Comparison of ENCODE assay signal across 26 mouse cellular contexts in genomic region chr3:126732323-126732722, GRCm38 (mm10).
"Had no signal": no experiment of that assay in that cellular context is flagged by ENCODE, and none has a peak within 500 bp of the region (broad histone marks: within the 10 kb centered on the region; RNA-seq: fewer than 3 reads in every experiment).

No protein-coding gene starts in this region.

- H3K9me3 ChIP-seq: heart, embryonic 13.5 days; heart, embryonic 15.5 days; hindbrain, embryonic 12.5 days; kidney, embryonic 15.5 days; limb, embryonic 13.5 days; limb, embryonic 15.5 days; liver, embryonic 12.5 days had no signal

- H3K27ac ChIP-seq: heart, adult 2 months; heart, embryonic 13.5 days; heart, embryonic 15.5 days; hindbrain, embryonic 12.5 days; hindbrain, postnatal 0 days; kidney, embryonic 15.5 days; kidney, postnatal 0 days; limb, embryonic 13.5 days; limb, embryonic 15.5 days; liver, embryonic 12.5 days; liver, embryonic 14.5 days had no signal

- ATAC-seq: hindbrain, postnatal 0 days; intestine, embryonic 16.5 days; liver, embryonic 12.5 days had no signal

- H3K27me3 ChIP-seq: heart, embryonic 13.5 days; heart, embryonic 15.5 days; hindbrain, embryonic 12.5 days; kidney, embryonic 15.5 days; limb, embryonic 13.5 days; limb, embryonic 15.5 days; liver, embryonic 12.5 days had no signal

- DNase-seq: gastrocnemius, postnatal 14 days; gastrocnemius, postnatal 36 days; heart, adult 11 months; heart, adult 2 months; heart, postnatal 14 days; heart, postnatal 36 days; kidney, adult 11 months; kidney, adult 2 months; kidney, adult 9 months; kidney, postnatal 14 days; kidney, postnatal 36 days; layer of hippocampus, adult 9-11 months; layer of hippocampus, postnatal 36 days; left cerebral cortex, postnatal 4 days had no signal

- H3K36me3 ChIP-seq: heart, embryonic 15.5 days; hindbrain, embryonic 12.5 days; kidney, embryonic 15.5 days; limb, embryonic 13.5 days; limb, embryonic 15.5 days; liver, embryonic 12.5 days had no signal

- H3K4me2 ChIP-seq: heart, embryonic 11.5 days; heart, embryonic 13.5 days; heart, embryonic 15.5 days; hindbrain, embryonic 12.5 days; kidney, embryonic 15.5 days; limb, embryonic 13.5 days; limb, embryonic 15.5 days; liver, embryonic 12.5 days had no signal

- H3K4me3 ChIP-seq: heart, adult 2 months; heart, embryonic 13.5 days; heart, embryonic 15.5 days; hindbrain, embryonic 12.5 days; kidney, embryonic 15.5 days; limb, embryonic 13.5 days; limb, embryonic 15.5 days; liver, embryonic 12.5 days had no signal

- H3K9ac ChIP-seq: heart, embryonic 13.5 days; heart, embryonic 15.5 days; hindbrain, embryonic 12.5 days; kidney, embryonic 15.5 days; limb, embryonic 13.5 days; limb, embryonic 15.5 days; liver, embryonic 12.5 days; liver, embryonic 14.5 days had no signal

- H3K4me1 ChIP-seq: hindbrain, embryonic 12.5 days; kidney, embryonic 15.5 days; limb, embryonic 15.5 days; liver, embryonic 12.5 days had no signal
